Mouse (Mus musculus): Measurements from ENCODE around the gene Ip6k3. TPM values are rescaled to one million over a fixed set of nuclear protein-coding genes. Genes with fewer than 3 reads are reported as not detected.

Ip6k3 gene
- polyA plus RNA-seq, 1 experiment, result not detected

DNA sequence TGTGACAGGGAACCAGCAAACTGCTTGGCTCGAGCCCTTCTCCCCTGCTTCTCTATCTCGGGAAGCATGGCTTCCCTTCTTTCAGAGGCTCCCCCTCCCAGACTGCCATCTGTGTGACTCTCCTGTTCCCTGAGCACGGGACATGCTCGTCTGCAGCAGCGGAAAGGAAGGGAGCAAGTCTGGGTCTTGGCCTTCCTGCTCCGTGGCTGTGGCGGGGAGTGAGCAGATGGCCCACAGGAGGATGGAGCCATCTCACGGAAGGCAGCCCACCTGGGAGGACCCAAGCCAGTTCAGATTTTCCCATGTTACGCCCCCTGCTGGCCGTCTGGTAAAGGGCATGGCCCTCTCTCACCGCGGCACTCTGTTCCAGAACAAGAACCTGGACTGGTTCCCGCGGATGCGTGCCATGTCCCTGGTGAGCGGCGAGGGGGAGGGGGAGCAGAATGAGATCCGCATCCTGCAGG, 47.0 kb downstream of the Ip6k3 start:
- no peak overlapping the region for H3K27ac ChIP-seq (ENCODE audit: insufficient read depth, low read length)
- TF ChIP-seq POLR2A (IDR thresholded peaks at IDR 0.05; ENCODE audit: low read depth, low read length), result no peak
- peak; percentile 64 for TF ChIP-seq CTCF (IDR thresholded peaks at IDR 0.05; ENCODE audit: borderline replicate concordance, insufficient read depth, low read length)
- H3K4me3 ChIP-seq (ENCODE audit: insufficient read depth, low read length), result no peak overlapping the region
- H3K4me1 ChIP-seq (ENCODE audit: control insufficient read depth, insufficient read depth, low read length), result no peaks in the 10 kb centered on the region; the same call in 1 of the 2 replicates

DNA sequence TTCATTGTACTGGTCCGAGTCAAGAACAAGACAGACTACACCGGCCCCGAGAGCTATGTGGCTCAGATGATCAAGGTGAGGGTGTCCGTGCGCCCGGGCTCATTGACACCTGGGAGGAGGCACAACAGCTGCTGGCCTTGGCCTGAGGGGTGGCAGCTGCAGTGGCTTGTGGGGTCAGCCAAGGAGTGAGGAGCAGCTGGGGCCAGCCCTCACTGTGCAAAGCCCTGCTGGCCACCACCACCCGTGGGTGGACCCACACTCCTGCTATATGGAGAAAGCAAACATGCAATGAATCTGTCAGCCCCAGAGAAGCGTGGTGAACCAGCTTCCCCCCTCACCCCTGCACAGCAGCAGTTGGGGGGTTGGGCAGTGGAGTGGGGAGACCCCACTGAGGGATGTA, 47.6 kb downstream of the Ip6k3 start:
- no peak overlapping the region for H3K27ac ChIP-seq (ENCODE audit: insufficient read depth, low read length)

DNA sequence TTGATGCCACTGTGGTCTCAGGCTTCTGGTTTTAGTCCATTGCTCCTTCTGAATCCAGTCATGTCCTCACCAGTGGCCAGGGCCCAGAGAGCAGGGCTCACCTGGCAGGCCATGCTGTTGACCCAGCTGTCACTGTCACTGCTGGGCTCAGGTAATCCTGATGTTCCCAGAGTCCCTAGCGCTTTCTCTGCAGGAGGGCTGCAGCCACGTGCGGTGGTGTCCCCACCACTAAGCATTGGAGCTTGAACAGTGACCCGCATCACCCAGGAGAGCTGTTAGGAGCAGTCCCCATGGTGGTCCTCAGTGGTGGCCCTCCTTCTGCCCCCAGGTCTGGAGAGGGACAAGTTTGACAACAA, 48.1 kb downstream of the Ip6k3 start:
- TF ChIP-seq CTCF (IDR thresholded peaks at IDR 0.05; ENCODE audit: borderline replicate concordance, insufficient read depth, low read length), result no peak
- TF ChIP-seq POLR2A (IDR thresholded peaks at IDR 0.05; ENCODE audit: low read depth, low read length), result no peak
- Histone ChIP-seq H3K27ac (ENCODE audit: insufficient read depth, low read length) (no peak overlapping the region), H3K4me1 (ENCODE audit: control insufficient read depth, insufficient read depth, low read length) (no peaks in the 10 kb centered on the region; the same call in 1 of the 2 replicates), H3K4me3 (ENCODE audit: insufficient read depth, low read length) (no peak overlapping the region)

More for the DNA sequence above, 47.6 kb downstream of the Ip6k3 start:
- H3K4me1 ChIP-seq (ENCODE audit: control insufficient read depth, insufficient read depth, low read length), result no peaks in the 10 kb centered on the region; the same call in 1 of the 2 replicates
- TF ChIP-seq CTCF (IDR thresholded peaks at IDR 0.05; ENCODE audit: borderline replicate concordance, insufficient read depth, low read length) (no peak), POLR2A (IDR thresholded peaks at IDR 0.05; ENCODE audit: low read depth, low read length) (no peak)
- H3K4me3 ChIP-seq (ENCODE audit: insufficient read depth, low read length), result no peak overlapping the region

DNA sequence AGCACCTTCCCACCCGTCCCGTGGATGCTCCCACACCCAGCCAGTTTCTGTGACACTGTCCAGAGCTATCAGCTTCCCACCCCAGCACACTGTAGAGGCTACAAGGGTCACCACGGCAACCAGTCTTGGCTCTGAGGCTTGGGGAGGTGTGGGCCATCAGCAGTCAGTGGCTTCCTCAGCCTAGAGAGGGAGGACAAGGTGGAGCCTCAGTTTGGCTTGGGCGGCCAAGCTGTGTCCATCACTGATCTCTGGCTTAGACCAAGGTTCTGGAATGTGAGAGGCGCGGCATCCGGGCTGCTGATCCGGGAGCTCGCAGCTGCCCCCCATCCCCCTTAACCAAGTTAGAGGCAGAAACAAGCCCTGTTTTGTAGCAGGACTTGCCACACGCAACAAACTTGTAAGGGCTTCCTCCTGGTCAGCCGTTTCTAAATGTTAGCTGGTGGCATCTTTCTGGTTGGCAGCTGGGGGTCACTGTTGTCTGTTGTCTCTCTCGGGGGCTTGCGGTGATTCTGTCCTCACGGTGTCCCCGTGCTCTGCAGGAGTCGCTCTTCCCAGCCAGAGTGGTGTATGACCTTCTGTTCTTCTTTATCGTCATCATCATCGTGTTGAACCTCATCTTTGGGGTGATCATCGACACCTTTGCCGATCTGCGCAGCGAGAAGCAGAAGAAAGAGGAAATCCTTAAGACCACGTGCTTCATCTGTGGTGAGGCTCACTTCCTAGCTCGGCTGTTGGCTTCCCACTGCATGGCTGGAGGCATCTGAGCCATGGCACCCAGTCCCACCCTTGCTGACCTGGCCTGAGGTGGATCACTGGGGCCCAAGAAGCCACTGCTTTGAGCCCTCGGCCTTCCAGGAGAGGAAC, 48.7 kb downstream of the Ip6k3 start:
- Histone ChIP-seq H3K4me3 (ENCODE audit: insufficient read depth, low read length) (no peak overlapping the region), H3K4me1 (ENCODE audit: control insufficient read depth, insufficient read depth, low read length) (no peaks in the 10 kb centered on the region; the same call in 1 of the 2 replicates), H3K27ac (ENCODE audit: insufficient read depth, low read length) (no peak overlapping the region)
- TF ChIP-seq POLR2A (IDR thresholded peaks at IDR 0.05; ENCODE audit: low read depth, low read length) (no peak), CTCF (IDR thresholded peaks at IDR 0.05; ENCODE audit: borderline replicate concordance, insufficient read depth, low read length) (no peak)

DNA sequence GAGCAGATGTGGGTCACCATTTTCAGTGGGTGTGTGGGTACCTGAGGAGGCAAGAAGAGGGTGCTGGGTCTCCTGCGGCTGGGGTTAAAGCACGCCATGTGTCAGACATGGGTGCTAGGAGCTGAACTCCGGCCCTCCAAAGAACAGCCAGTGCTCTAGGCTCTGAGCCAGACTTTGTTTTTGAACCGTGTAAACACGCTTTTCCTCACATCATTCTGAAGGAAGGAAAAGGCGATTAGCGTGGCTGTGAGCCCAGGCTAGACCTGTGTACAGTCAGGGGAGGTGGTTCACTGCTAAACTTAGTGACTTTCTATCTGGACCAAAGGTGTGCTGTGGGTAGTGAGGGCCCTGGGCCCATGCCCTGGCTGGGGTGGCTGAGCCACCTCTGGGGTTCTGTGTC, 57.5 kb downstream of the Ip6k3 start:
- TF ChIP-seq POLR2A (IDR thresholded peaks at IDR 0.05; ENCODE audit: low read depth, low read length) (no peak), CTCF (IDR thresholded peaks at IDR 0.05; ENCODE audit: borderline replicate concordance, insufficient read depth, low read length) (no peak)
- Histone ChIP-seq H3K4me3 (ENCODE audit: insufficient read depth, low read length) (no peak overlapping the region), H3K4me1 (ENCODE audit: control insufficient read depth, insufficient read depth, low read length) (no peaks in the 10 kb centered on the region), H3K27ac (ENCODE audit: insufficient read depth, low read length) (no peak overlapping the region)

DNA sequence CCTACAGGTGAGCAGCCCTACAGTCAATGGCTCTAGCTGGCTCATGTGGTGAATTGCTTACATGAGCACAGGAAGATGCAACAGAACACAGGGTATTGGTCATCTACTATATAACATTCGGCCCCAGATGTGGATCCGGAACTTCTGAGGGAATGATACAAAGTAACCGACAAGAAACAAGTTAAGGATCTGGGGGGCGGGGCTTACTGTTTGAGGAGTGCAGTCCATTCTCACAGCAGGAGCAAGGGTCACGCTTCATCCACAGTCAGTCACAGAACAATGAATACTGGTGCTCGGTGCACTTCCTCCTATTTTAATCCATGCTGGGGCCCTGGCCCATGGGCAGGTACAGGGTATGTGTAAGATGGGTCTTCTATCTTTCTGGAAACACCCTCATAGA, 59.7 kb downstream of the Ip6k3 start:
- H3K4me1 ChIP-seq (ENCODE audit: control insufficient read depth, insufficient read depth, low read length), result no peaks in the 10 kb centered on the region
- no peak for TF ChIP-seq POLR2A (IDR thresholded peaks at IDR 0.05; ENCODE audit: low read depth, low read length)
- H3K27ac ChIP-seq (ENCODE audit: insufficient read depth, low read length), result no peak overlapping the region
- no peak overlapping the region for H3K4me3 ChIP-seq (ENCODE audit: insufficient read depth, low read length)

DNA sequence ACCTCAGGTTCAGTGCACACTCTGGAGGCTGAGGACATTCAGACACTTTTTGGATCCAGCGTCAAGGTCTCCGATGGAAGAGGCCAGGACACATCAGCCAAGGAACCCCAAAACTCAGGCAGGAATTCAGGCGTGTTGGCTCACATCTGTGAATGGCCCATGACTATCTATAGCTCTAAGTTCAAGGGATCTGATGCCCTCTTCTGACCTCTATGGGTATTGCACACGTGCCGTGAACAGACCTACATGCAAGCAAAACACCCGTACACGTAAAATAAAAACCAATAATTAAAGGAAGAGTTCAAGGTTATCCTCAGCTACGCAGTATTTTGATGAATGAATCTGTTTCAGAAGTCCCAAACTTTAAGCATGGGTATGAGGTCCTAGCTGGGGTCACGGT, 60.9 kb downstream of the Ip6k3 start:
- Histone ChIP-seq H3K27ac (ENCODE audit: insufficient read depth, low read length) (no peak overlapping the region), H3K4me1 (ENCODE audit: control insufficient read depth, insufficient read depth, low read length) (no peaks in the 10 kb centered on the region), H3K4me3 (ENCODE audit: insufficient read depth, low read length) (no peak overlapping the region)
- no peak for TF ChIP-seq CTCF (IDR thresholded peaks at IDR 0.05; ENCODE audit: borderline replicate concordance, insufficient read depth, low read length)
- no peak for TF ChIP-seq POLR2A (IDR thresholded peaks at IDR 0.05; ENCODE audit: low read depth, low read length)

DNA sequence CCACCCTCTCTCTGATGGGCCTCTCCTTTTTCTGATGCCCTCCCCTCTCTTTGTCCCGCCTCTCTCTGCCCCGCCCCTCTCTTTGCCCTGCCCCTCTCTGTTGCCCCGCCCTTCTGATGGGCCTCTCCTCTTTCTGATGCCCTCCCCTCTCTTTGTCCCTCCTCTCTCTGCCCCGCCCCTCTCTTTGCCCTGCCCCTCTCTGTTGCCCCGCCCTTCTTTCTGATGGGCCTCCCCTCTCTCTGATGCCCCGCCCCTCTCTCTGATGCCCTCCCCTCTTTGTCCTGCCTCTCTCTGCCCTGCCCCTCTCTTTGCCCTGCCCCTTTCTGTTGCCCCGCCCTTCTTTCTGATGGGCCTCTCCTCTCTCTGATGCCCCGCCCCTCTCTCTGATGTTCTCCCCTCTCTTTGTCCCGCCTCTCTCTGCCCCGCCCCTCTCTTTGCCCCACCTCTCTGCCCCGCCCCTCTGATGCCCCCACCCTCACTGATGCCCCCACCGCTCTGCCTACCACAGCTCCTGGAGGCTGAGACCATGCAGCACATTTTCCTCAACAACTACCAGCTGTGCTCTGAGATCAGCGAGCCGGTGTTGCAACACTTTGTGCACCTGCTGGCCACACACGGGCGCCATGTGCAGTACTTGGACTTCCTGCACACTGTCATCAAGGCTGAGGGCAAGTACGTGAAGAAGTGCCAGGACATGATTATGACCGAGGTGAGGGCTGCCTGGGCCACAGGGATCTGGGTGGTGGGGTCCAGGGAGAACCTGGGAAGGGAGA, 61.7 kb downstream of the Ip6k3 start:
- no peak overlapping the region for H3K4me3 ChIP-seq (ENCODE audit: insufficient read depth, low read length)
- H3K4me1 ChIP-seq (ENCODE audit: control insufficient read depth, insufficient read depth, low read length), result no peaks in the 10 kb centered on the region
- TF ChIP-seq POLR2A (IDR thresholded peaks at IDR 0.05; ENCODE audit: low read depth, low read length), result no peak
- no peak for TF ChIP-seq CTCF (IDR thresholded peaks at IDR 0.05; ENCODE audit: borderline replicate concordance, insufficient read depth, low read length)
- H3K27ac ChIP-seq (ENCODE audit: insufficient read depth, low read length), result no peak overlapping the region

DNA sequence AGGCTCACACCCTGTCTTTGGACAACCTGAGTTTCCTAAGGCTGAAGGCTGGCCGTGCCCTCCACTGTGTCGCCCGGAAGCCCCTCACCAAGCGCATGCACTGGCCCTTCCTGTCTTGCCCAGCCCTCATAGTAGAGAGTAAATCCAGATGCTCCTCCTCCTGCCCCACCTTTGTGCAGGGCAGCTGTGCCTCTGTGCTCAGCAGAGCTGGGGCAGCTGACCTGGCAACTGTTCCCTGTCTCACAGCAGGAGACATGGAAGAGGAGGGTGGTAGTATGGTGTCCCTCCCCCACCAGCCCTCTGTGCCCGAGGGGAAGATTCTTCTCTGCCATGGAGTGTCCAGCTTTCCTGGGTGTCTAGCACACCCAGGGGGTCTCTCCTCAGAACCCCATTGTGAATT, 65.9 kb downstream of the Ip6k3 start:
- TF ChIP-seq POLR2A (IDR thresholded peaks at IDR 0.05; ENCODE audit: low read depth, low read length) (no peak), CTCF (IDR thresholded peaks at IDR 0.05; ENCODE audit: borderline replicate concordance, insufficient read depth, low read length) (no peak)
- H3K4me1 ChIP-seq (ENCODE audit: control insufficient read depth, insufficient read depth, low read length), result no peaks in the 10 kb centered on the region
- H3K27ac ChIP-seq (ENCODE audit: insufficient read depth, low read length), result no peak overlapping the region
- H3K4me3 ChIP-seq (ENCODE audit: insufficient read depth, low read length), result no peak overlapping the region

DNA sequence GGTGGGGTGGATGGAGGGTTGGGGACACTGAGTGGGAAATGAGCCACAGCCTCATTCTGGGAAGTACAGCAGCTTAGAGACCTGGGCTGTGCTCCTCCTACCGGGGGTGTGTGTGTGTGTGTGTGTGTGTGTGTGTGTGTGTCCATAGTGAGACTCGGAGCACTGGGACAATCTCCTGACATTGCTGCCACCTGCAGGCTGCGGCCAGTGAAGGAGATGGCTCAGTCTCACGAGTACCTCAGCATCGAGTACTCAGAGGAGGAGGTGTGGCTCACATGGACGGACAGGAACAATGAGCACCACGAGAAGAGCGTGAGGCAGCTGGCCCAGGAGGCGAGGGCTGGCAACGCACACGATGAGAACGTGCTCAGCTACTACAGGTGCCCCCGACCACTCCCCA, 71.9 kb downstream of the Ip6k3 start:
- H3K4me1 ChIP-seq (ENCODE audit: control insufficient read depth, insufficient read depth, low read length), result no peaks in the 10 kb centered on the region
- TF ChIP-seq POLR2A (IDR thresholded peaks at IDR 0.05; ENCODE audit: low read depth, low read length), result no peak
- TF ChIP-seq CTCF (IDR thresholded peaks at IDR 0.05; ENCODE audit: borderline replicate concordance, insufficient read depth, low read length), result peak; percentile 80; the same call in 1 of the 2 replicates
- no peak overlapping the region for H3K4me3 ChIP-seq (ENCODE audit: insufficient read depth, low read length)
- no peak overlapping the region for H3K27ac ChIP-seq (ENCODE audit: insufficient read depth, low read length)

Other genes starting within 250 kb of the Ip6k3 start
- 10.9 and 12.0 TPM in 2 replicates for gene Phf1, start 234.7 kb downstream of the Ip6k3 start, polyA plus RNA-seq (2011; ENCODE audit: insufficient read length, low read depth, missing spikeins)
- gene Cuta, start 228.2 kb downstream of the Ip6k3 start, polyA plus RNA-seq (2011; ENCODE audit: insufficient read length, low read depth, missing spikeins), result 80.0 and 90.5 TPM in 2 replicates
- gene Syngap1, start 226.5 kb downstream of the Ip6k3 start, polyA plus RNA-seq (2011; ENCODE audit: insufficient read length, low read depth, missing spikeins), result 52.2 and 58.4 TPM in 2 replicates
- gene Zbtb9, start 194.6 kb downstream of the Ip6k3 start, polyA plus RNA-seq (2011; ENCODE audit: insufficient read length, low read depth, missing spikeins), result 7.3 and 8.6 TPM in 2 replicates
- 106 and 114 TPM in 2 replicates for gene Bak1, start 138.8 kb downstream of the Ip6k3 start, polyA plus RNA-seq (2011; ENCODE audit: insufficient read length, low read depth, missing spikeins)
- 15.7 and 31.1 TPM in 2 replicates for gene Itpr3, start 110.5 kb downstream of the Ip6k3 start, polyA plus RNA-seq (2011; ENCODE audit: insufficient read length, low read depth, missing spikeins)
- gene Uqcc2, start 33.9 kb downstream of the Ip6k3 start, polyA plus RNA-seq (2011; ENCODE audit: insufficient read length, low read depth, missing spikeins), result 148 and 168 TPM in 2 replicates
- 48.7 and 54.5 TPM in 2 replicates for gene Lemd2, start 36.7 kb upstream of the Ip6k3 start, polyA plus RNA-seq (2011; ENCODE audit: insufficient read length, low read depth, missing spikeins)